Mouse (Mus musculus) induced T-regulatory cell, adult 2 months (primary cell): ENCODE results near the gene Nop58.

Experiments used
- DNase-seq: peaks from one replicate; pipeline ENCODE4 v3.0.0-alpha.2; 2012; ENCODE audit warnings: low read depth

Gene Nop58

DNA sequence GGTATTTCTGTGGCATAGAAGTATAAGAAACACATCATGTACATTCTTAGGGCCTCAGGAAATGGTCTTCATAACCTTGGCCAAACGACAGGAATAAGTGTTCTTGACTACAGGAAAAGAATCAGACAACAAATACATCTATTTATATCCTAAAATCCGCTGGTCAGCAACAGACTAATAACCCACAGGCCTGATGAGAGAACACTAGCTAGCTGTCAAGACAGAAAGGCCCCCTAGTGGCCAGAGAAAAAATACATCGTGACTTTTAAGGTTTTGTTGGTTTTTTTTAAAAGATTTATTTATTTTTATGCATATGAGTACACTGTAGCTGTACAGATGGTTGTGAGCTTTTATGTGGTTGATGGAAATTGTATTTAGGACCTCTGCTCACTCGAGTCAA lies 35.1 kb downstream of the Nop58 start:
- DNase-seq, result peak; percentile 68

DNA sequence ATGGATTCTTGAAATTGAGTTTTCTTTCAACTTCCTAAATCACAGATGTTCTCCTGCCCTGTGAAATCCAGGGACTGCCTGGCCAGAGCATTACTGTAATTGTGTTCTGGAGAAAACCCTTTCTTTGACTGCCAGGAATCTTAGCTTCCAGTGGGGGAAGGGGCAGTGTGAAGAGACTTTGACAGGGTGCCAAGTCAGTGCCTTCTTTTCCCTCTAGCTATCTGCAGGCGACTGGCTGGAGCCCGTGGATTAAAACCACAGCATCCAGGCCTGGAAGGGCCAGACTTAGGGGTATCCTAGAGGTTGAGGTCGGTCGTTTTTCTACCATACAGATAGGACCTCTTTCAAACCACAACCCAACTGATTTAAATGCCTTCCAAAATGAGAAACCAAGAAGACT lies 40.9 kb downstream of the Nop58 start:
- DNase-seq, result no peak

DNA sequence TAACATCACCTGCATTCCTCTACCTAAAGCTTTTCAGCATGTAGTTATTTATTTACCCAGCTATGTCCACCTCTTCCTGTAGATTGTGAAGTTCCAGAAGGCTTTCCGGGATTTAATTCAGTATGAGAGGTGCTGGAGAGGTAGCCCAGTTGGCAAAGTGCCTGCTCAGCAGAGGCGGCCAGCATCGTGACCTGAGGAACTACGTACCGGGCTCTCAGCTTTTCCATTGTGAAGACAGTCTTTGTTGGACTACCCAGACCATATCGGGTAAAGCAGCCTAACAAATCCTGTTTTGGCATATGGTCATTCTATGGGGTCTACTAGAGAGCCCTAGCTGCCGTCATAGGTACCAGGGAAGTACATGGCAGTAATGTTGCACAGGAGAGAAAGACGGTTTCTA lies 45.3 kb downstream of the Nop58 start:
- no peak for DNase-seq

DNA sequence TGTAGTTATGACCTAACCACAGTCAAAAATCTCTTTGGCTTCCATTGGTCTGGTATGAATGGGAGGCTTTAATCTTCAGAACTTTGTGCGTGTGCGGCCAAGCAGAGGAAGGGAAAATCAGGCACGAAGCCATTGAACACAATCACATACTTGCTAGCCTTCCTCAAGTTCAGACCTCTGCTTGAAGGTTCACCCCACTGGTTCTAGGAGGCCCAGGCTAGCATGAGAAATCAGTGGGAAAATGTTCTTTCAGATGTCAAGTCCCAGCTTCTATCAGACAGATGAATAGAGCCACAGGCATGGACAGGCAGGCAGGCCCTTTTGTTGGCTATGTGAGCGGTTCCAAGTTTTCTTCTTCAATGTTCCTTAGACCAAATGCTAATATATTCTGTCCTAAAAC lies 46.0 kb downstream of the Nop58 start:
- no peak for DNase-seq

DNA sequence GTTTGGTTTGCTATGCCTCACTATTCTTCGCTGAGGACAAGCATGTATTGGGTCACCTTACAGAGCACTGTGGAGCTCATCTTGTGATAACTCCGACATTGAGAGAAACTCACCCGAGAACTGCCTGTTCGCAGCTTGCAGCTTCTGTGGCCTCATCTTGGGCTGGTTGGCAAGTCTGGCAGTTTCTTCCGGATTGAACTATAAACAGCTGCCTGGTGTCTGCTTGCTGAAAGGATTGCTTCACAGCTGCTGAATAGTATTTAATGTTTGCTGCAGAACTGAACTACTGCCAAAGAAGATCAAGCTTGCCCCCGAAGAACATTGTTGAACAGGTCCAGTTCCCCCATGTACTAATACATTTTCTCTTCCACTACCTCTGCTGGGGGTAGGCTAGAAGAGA lies 49.3 kb downstream of the Nop58 start:
- no peak for DNase-seq

DNA sequence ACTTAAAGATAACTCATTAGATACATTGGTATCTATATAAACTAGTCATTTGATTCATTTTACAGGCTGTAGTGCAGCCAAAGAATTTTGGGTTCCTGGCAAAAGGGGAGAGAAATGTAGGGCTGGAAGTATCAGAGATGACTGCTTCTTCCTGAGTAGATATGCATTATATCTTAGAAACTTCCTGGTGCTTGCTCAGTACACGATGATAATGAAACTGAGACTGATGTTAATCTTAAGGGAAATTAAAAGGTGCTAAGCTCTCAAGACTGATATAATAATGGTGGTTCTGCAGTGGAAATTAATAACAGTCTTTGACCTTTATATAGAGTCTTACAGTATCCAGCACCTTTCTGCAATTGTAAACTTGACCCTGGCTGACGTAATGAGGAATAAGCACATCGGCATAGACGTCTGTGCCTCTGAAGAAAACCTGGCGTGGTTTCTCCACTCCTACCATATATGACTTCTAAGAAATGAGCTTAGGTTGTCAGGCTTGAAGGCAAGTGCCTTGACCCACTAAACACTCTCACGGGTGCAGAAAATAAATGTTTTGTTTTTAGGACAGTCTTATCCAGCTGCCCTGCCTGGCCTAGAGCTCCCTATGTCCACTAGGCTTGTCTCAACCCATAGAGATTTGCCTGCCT lies 54.1 kb downstream of the Nop58 start:
- peak; percentile 22 for DNase-seq

DNA sequence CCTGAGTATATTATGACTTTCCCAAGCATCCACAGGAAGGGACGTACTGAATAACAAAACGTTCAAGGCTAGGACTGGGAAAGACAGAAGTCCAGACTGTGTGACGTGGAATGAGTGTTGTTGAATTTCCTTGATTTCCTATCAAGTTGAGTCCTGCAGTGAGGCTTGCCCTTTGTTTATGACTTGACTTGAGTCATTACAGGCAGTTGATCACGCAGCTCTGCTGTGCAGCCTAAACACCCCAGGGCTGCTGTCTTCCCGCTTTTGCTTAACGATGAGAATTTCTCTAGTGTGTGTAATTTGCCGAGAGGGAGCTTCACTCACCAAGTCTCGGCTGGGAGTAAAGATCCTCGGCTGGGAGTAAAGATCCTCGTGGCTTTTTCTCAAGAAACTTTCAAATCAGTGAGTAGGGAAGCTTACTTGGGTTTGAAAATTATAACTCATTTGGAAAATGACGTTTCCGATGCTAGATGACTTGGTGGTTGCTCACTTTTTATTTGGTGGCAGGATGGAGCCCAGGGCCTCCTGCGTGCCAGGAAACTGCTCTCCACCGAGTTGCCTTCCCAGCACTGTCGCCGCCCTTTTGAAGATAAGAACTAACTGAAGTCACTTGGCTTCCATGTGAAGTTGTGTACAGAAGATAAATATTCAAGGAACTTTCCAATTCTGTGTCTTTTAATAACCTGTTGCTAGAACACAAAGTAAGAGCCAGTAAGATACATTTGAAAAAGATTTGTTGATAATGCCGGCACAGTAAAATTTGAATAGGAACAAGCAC lies 55.0 kb downstream of the Nop58 start:
- DNase-seq, result no peak

DNA sequence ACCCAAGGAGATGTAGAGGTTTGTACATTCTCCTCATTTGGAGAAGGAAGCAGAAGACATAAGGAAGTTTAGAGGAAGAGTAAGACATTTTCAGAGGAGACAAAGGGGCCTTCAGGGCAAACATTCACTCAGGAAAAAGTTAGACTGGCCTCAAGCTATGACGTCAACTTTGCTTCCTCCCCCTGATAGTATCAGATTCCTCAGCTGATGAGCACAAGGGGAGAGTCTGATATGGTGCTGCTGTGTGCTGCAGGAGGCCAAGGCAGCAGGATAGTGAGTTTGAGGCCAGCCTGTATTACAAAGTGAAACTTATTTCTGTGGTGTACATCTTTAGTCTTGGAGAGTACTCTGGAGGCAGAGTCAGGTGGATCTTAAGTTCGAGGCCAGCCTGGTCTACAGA lies 64.3 kb downstream of the Nop58 start:
- no peak for DNase-seq

DNA sequence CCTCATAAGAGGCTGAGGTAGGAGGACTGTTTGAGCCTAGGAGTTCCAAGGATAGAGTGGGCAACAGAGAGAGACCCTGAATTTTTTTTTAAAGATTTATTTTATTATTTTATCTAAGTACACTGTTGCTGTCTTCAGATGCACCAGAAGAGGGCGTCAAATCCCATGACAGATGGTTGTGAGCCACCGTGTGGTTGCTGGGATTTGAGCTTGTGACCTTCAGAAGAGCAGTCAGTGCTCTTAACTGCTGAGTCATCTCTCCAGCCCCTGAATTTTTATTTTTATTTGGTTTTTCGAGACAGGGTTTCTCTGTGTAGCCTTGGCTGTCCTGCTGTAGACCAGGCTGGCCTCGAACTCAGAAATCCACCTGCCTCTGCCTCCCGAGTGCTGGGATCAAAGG lies 65.0 kb downstream of the Nop58 start:
- DNase-seq, result peak; percentile 40

DNA sequence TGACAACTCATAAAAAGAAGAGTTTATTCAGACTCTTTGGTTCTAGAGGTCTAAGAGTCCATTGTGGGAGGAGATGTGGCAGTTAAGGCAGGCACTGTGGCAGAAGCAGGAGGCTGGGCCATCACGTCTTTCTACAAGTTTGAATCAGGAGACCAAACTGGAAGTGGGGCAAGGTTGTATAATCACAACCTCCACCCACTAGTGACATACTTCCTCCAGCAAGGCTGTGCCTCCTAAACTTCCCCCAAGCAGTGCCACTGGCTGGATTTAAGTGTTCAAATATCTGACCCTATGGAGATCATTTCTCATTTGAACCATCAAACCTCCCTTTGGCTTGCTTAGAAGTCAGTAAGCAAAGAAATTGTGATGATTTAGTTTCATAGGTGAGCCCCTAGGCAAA lies 70.5 kb downstream of the Nop58 start:
- DNase-seq, result no peak

DNA sequence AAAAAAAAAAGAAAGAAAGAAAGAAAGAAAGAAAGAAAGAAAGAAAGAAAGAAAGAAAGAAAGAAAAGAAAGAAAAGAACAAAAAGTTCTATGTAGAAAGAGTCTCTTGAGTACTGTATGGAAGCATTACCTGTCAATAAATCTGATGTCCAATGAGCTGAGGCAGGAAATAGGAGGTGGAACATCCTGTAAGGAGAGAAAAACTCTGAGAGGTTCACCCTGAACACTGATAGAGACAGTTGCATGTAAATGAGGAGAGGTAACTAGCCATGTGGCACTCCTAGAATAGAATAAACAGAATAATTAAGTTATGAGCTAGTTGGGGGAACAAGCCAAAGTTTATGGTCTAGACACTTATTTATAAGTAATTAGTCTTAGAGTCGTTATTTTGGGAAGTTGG lies 73.6 kb downstream of the Nop58 start:
- peak; percentile 38 for DNase-seq

DNA sequence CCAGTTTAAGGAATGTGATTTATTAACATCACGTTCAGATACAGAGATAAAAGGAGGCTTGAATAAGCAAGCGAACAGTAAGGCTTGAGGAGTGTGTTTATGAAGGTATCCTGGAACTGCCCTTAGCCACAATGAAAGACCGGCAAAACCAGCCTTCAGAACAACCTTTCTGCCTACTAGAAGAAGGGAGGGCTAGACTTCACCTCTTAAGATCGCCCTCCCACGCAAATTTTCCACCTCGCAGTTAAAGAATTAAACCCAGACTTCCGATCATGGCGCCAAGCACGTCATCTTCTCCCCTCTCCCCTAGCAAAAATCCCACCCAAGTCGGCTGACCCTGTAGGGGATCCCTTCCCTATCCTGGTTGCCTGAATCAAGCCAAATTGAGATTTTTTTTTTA lies 77.4 kb downstream of the Nop58 start:
- DNase-seq, result peak; percentile 85

DNA sequence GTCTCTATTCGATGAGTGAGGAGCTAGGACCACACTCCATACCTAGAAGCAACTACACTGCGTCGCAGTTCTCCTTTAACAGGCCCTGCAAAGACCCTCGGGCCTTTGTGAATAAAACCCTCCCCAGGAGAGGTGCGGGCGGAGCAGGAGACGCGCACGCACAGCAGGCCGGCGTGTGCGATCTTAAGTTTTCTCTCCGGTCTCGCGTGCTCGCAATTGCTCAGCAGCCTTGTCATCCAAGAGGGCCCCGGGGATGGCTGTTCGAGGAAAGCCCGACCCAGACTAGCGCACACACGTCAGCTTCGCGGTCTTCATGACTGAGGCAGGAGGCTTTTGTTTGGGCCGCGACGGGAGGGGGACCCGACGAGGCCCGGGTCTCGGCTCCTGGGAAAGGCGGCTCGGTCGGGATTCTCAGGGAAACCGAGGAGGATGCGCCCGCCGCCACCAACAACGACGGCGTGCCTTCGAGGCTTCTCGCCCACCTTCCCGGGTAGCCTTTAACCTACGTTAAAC lies 77.9 kb downstream of the Nop58 start:
- peak; percentile 78 for DNase-seq

DNA sequence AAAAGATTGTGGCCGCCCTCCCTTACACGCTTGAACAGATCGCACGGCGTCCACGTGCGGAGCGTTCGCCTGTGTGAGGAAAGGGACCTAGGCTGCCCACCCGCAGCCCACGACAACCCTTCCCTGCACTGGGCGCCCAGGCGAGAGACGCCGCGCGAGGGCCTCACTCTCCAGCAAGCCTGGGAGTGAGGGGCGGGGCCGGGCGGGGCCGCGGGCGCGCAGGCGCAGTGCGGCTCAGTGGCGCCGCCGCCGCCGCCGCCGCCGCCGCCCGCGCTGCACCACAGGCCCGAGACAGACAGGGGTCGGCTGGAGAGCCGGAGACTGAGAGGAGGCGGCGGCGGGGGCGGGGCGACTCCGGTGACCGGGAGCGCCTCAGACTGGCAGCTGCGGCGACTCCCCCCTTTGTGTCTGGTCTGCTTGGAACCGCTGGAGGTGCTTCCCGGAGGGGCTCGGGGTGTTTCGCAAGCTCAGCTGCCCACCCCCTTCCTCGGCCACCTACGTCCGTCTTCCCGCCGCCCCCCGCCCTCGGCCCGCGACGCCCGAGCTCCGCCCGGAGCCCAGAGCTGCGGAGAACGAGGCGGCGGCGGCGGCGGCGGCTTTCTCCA lies 78.5 kb downstream of the Nop58 start, which contains the start of gene Bmpr2:
Gene Bmpr2 (plus strand): TSS at position 237 of the 605 bp plus-strand sequence.
- peak; percentile 90 for DNase-seq

DNA sequence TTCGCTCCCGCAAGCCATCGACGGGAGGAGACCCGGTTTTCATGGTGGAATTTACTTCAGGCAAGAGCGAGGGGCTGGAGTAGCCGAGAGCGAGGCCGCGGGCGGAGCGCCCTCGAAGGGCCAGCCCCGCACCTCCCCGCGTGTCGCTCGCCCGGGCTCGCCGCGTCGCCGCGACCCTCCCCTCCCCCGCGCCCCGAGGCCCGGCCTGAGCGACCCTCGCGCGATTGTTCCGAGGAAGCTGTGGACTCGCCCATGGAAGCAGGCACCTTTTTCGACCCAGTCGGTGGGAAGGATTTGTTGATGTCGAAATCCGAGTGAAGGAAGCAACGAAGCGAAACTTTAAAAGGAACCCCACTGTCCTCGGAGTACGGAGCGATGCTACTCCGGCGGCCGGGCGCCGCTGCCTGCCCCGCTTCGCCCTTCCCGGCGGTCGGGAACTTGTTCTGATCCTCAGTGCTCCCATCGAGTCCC lies 79.0 kb downstream of the Nop58 start:
- peak; percentile 67 for DNase-seq

DNA sequence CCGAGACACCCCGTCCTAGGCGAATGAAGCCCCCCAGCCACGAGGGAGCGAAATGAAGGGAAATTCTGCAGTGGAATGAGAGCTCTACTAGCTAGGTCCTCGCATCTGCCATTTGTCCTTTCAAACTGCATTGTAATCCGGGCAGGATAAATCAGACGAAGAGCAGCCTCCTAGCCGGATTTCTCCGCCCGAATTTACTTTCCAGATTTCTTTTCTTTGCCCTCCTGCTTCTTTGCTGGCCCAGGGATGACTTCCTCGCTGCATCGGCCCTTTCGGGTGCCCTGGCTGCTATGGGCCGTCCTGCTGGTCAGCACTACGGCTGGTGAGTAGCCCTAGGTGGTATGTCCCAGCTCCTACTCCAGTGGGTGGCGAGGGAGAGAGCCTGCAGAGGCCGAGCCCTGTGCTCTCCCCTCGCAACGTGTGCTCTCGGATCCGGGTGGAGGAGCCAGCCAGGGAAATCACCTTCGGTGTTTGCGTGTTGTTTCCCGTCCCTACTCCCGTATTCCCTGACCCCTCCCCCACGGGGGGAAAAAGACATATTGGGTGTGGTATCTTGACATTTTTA lies 79.7 kb downstream of the Nop58 start:
- DNase-seq, result peak; percentile 60

DNA sequence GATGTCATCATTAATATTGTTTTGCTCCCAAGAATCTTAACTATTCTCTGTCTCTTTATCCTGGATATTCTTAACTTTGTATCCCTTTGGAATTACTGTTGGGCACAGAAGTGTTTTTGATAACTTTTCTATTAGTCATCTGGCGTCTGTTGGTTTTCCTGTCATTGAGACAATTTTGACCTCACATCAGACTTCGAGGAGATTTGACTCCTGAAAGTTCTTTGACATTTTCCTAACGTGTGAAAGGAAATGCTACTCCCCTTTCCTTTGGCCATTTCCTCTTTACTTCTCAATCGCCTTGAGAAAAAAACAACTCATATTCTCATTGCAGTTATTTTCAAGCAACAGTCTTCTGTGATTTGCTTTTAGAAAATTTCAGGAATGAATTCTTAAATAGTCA lies 80.5 kb downstream of the Nop58 start:
- peak; percentile 41 for DNase-seq

DNA sequence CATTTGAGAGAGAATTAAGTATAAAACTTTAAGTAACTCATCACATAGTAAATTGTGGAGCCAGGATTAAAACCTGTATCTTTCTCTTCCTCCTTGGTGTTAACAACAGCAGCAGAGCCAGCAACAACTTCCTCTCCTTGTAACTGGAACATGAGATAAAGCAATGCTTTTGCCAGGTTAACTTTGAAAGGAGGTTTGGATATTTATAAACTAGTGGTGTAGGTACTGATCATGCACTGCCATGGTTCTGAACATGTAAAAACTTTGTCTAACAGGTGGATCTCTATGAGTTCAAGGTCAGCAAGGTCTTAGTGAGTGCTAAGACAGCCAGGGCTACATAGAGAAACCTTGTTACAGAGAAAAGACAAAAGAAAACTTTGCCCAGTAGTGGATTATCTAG lies 81.9 kb downstream of the Nop58 start:
- DNase-seq, result peak; percentile 22
